Mouse (Mus musculus) midbrain, embryonic 11.5 days (tissue): ENCODE results near the gene Soat2. TPM values are rescaled to one million over a fixed set of nuclear protein-coding genes. Genes with fewer than 3 reads are reported as not detected.

ENCODE experiments used
- polyA plus RNA-seq: library from polyadenylated mRNA; unstranded; fragments of >200 nt; fragmentation: Nextera tagmentation; extraction: Ambion mirVana; gene quantifications from 2 replicates; pipeline ENCODE4 v1.2.1, GENCODE M21; 2014

The Soat2 gene
- polyA plus RNA-seq, 1 experiment from 2014 or later, result not detected

Other genes starting within 250 kb of the Soat2 start
- gene Krt4, start 225.8 kb upstream of the Soat2 start, polyA plus RNA-seq, result not detected in 2 replicates
- 0.18 and 0.25 TPM in 2 replicates for gene Krt79, start 210.2 kb upstream of the Soat2 start, polyA plus RNA-seq
- gene Krt78, start 196.2 kb upstream of the Soat2 start, polyA plus RNA-seq, result not detected in 2 replicates
- 9.2 and 10.2 TPM in 2 replicates for gene Krt8, start 146.0 kb upstream of the Soat2 start, polyA plus RNA-seq
- 5.0 and 5.6 TPM in 2 replicates for gene Krt18, start 122.3 kb upstream of the Soat2 start, polyA plus RNA-seq
- 106 and 107 TPM in 2 replicates for gene Eif4b, start 76.8 kb upstream of the Soat2 start, polyA plus RNA-seq
- 7.5 TPM in 2 replicates for gene Tns2, start 50.1 kb upstream of the Soat2 start, polyA plus RNA-seq
- 9.8 and 10.5 TPM in 2 replicates for gene Spryd3, start 14.3 kb upstream of the Soat2 start, polyA plus RNA-seq
- gene Igfbp6, start 6.2 kb upstream of the Soat2 start, polyA plus RNA-seq, result 0.34 and 0.40 TPM in 2 replicates
- 58.9 and 61.1 TPM in 2 replicates for gene Zfp740, start 52.7 kb downstream of the Soat2 start, polyA plus RNA-seq
- 21.9 and 25.9 TPM in 2 replicates for gene Csad, start 54.2 kb downstream of the Soat2 start, polyA plus RNA-seq
- gene Itgb7, start 81.4 kb downstream of the Soat2 start, polyA plus RNA-seq, result 0.15 and 0.55 TPM in 2 replicates
- gene Rarg, start 107.0 kb downstream of the Soat2 start, polyA plus RNA-seq, result 10.1 and 10.5 TPM in 2 replicates
- 0.15 and 0.23 TPM in 2 replicates for gene Gm9918, start 120.0 kb downstream of the Soat2 start, polyA plus RNA-seq
- gene Mfsd5, start 128.9 kb downstream of the Soat2 start, polyA plus RNA-seq, result 50.8 and 53.0 TPM in 2 replicates
- 29.4 and 33.3 TPM in 2 replicates for gene Espl1, start 145.7 kb downstream of the Soat2 start, polyA plus RNA-seq
- 404 and 408 TPM in 2 replicates for gene Pfdn5, start 175.6 kb downstream of the Soat2 start, polyA plus RNA-seq
- gene Myg1, start 181.2 kb downstream of the Soat2 start, polyA plus RNA-seq, result 97.8 and 99.5 TPM in 2 replicates
- gene Aaas, start 200.2 kb downstream of the Soat2 start, polyA plus RNA-seq, result 76.5 and 82.5 TPM in 2 replicates
- gene Sp7, start 216.7 kb downstream of the Soat2 start, polyA plus RNA-seq, result 0.51 and 0.90 TPM in 2 replicates